Mouse (Mus musculus): Measurements from ENCODE around the gene Lrig3.

- TF ChIP-seq POLR2AphosphoS2 (IDR thresholded peaks at IDR 0.05; ENCODE audit: insufficient read length, low read depth) (no peak), MYOG (IDR thresholded peaks at IDR 0.05; ENCODE audit: control insufficient read depth in 1 of 3, insufficient read depth in 1 of 3, insufficient read length in 2 of 3, low read depth in 2 of 3) (no peak), POLR2A (IDR thresholded peaks at IDR 0.05; ENCODE audit: insufficient read length, low read depth) (no peak), REST (IDR thresholded peaks at IDR 0.05; ENCODE audit: insufficient read depth, insufficient read length) (no peak), E2F4 (IDR thresholded peaks at IDR 0.05; ENCODE audit: insufficient read depth) (no peak)
Measured at GRCm38 (mm10) chr10:125951633-125952032, 14.3 kb upstream of the Lrig3 start.

Measured in myocyte (in vitro differentiated cells).